Mouse (Mus musculus): ENCODE data around the gene Trim56. TPM values are rescaled to one million over a fixed set of nuclear protein-coding genes. Genes with fewer than 3 reads are reported as not detected.

Trim56 gene
- polyA plus RNA-seq, 1 experiment from 2014 or later, result 7.4 TPM

DNA sequence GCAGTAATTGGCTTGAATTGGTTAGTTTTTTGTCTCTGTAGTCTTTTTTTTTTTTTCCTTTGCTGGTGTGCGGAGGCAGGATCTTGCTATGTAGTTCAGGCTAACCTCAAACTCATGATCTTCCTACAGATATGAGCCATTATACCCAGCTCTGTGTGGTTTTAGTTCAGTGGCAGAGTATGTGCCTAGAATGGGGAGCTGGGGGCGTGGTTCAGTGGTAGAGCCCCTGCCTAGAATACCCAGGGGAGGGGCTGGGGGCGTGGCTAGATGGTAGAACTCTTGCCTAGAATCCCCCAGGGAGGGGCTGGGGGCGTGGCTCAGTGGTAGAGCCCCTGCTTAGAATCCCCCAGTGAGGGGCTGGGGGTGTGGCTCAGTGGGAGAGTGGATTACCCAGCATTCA is 47.3 kb downstream of the Trim56 start:
- DNase-seq (ENCODE audit: low spot score), result no peak
- peaks cover 13% of the 10 kb centered on the region for H3K4me1 ChIP-seq
- no peaks in the 10 kb centered on the region for H3K9me3 ChIP-seq
- 0 out of 2 replicates have a peak, but pooled peaks cover 2% of the 10 kb centered on the region for H3K36me3 ChIP-seq
- no peak overlapping the region for H3K4me3 ChIP-seq
- H3K27ac ChIP-seq, result no peak overlapping the region
- 72% methylated on average over 4 of the region's 4 CpGs for WGBS
- peaks cover 5% of the 10 kb centered on the region; the same call in 1 of the 2 replicates for H3K27me3 ChIP-seq (ENCODE audit: insufficient read depth, poor library complexity, severe bottlenecking)

DNA sequence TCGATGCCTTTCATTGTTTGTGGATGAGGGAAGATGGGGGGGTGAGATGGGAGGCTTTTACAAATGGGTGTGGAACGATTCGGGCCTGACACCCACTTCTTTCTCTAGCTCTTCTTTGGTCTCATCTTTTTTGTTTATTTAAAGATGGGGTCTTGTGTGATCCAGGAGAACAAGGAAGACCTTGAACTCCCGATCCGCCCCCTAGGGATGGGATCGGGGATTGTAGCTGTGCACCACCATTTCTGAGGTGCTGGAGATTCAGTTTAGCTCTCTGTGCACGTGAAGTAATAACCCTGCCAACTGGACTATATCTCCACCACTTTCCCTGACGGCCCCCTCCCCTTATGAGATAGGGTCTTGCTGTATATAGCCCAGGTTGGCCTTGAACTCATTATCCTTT is 50.1 kb downstream of the Trim56 start:
- DNase-seq (ENCODE audit: low spot score), result no peak
- Histone ChIP-seq H3K4me3 (no peak overlapping the region), H3K9me3 (no peaks in the 10 kb centered on the region), H3K27me3 (ENCODE audit: insufficient read depth, poor library complexity, severe bottlenecking) (peaks cover 5% of the 10 kb centered on the region; the same call in 1 of the 2 replicates), H3K27ac (no peak overlapping the region), H3K4me1 (0 out of 2 replicates have a peak, but pooled peaks cover 5% of the 10 kb centered on the region), H3K36me3 (0 out of 2 replicates have a peak, but pooled peaks cover 2% of the 10 kb centered on the region)
- WGBS, result 76% methylated on average over 8 of the region's 8 CpGs

DNA sequence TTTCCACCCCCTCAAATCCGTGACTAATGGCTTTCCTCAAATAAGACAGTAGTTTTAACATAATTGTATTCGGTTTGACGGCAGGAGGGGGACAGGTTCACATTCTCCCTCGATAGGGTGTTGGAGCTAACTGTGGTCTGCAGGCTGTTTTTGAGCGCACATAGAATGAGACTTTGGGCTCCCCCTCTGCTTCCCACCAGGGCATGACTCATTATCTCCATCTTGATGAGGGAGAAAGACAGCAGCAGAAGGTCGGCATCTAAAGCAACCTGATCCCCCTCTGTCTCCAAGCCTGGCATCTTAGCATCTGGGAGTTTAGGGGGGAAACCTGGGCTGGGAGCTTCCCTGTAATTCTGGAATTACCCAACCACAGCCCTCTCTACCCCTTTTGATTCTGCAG is 50.6 kb downstream of the Trim56 start:
- Histone ChIP-seq H3K27me3 (ENCODE audit: insufficient read depth, poor library complexity, severe bottlenecking) (peaks cover 5% of the 10 kb centered on the region; the same call in 1 of the 2 replicates), H3K9me3 (no peaks in the 10 kb centered on the region), H3K4me3 (no peak overlapping the region), H3K4me1 (0 out of 2 replicates have a peak, but pooled peaks cover 5% of the 10 kb centered on the region), H3K27ac (no peak overlapping the region), H3K36me3 (0 out of 2 replicates have a peak, but pooled peaks cover 2% of the 10 kb centered on the region)
- DNase-seq (ENCODE audit: low spot score), result no peak
- 65% methylated on average over 6 of the region's 6 CpGs for WGBS

DNA sequence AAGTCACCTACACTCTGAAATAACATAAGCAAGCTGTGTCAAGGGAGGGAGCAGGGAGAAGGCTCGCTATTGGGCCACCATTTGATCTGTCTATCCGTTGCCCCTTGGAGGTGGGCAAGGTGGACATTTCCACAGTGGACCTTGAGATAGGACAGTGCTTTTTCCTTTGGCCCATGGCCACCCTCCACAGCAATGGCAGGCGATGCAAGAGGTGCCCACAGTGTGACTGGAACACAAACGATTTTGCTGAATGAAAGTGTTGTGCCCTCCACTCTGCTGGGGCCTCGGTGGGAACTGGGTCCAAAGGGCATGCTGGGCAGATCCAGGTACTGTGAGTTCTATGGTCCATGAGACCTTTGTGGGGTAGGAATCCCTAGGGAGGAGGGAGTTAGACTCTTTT is 53.4 kb downstream of the Trim56 start:
- 0 out of 2 replicates have a peak, but pooled peaks cover 5% of the 10 kb centered on the region for H3K4me1 ChIP-seq
- 80% methylated on average over 5 of the region's 5 CpGs for WGBS
- H3K27me3 ChIP-seq (ENCODE audit: insufficient read depth, poor library complexity, severe bottlenecking), result peaks cover 5% of the 10 kb centered on the region; the same call in 1 of the 2 replicates
- no peaks in the 10 kb centered on the region for H3K9me3 ChIP-seq
- DNase-seq (ENCODE audit: low spot score), result no peak
- H3K36me3 ChIP-seq, result 0 out of 2 replicates have a peak, but pooled peaks cover 1% of the 10 kb centered on the region
- no peak overlapping the region for H3K27ac ChIP-seq
- no peak overlapping the region for H3K4me3 ChIP-seq

DNA sequence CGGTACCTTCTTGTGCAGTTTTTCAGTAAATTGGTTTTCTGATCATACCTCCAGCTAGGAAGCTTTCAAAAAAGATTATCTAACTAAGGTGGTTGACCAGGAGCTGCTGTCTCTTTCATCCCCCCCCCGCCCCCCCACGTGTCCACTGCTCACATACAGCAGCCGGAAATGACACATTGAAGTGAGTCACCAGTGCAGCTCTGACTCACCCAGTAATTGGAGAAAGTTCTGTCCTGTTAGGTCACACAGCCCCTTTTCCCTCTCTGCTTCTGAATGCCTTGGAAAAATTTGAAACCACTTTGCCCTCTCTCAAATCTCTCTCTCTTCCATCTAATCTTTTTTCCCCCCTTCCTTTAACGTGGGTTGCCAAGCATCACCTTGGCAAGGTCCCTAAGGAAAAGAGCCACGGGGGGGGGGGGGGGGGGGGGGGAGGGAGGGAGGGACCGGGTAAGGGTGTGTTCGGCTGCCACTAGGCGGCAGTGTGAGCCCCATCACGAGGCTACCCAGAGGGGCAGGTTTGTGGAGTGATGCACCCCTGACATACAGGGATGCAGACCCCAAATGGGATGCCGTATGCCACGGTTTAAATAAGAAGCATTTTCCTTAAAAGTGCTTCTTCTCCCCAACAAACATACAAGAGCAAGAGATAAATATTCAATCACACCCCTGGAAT is 54.1 kb downstream of the Trim56 start:
- no peak for DNase-seq (ENCODE audit: low spot score)
- WGBS, result 23% methylated on average over 11 of the region's 12 CpGs

More for the DNA sequence above, 54.1 kb downstream of the Trim56 start:
- no peak overlapping the region for H3K27ac ChIP-seq
- 0 out of 2 replicates have a peak, but pooled peaks cover 5% of the 10 kb centered on the region for H3K4me1 ChIP-seq
- no peak overlapping the region for H3K4me3 ChIP-seq
- H3K27me3 ChIP-seq (ENCODE audit: insufficient read depth, poor library complexity, severe bottlenecking), result peaks cover 5% of the 10 kb centered on the region; the same call in 1 of the 2 replicates
- no peaks in the 10 kb centered on the region for H3K36me3 ChIP-seq
- H3K9me3 ChIP-seq, result no peaks in the 10 kb centered on the region

Other genes with a start within 250 kb of the Trim56 start
- gene Col26a1, start 233.0 kb downstream of the Trim56 start, polyA plus RNA-seq (2016; fragmentation: Nextera tagmentation; extraction: Ambion mirVana), result 29.8 and 50.3 TPM in 2 replicates
- gene Ift22, start 208.1 kb downstream of the Trim56 start, polyA plus RNA-seq (2016; fragmentation: Nextera tagmentation; extraction: Ambion mirVana), result 42.4 and 54.5 TPM in 2 replicates
- 265 and 272 TPM in 2 replicates for gene Fis1, start 162.9 kb downstream of the Trim56 start, polyA plus RNA-seq (2016; fragmentation: Nextera tagmentation; extraction: Ambion mirVana)
- gene Cldn15, start 149.6 kb downstream of the Trim56 start, polyA plus RNA-seq (2016; fragmentation: Nextera tagmentation; extraction: Ambion mirVana), result 0.50 and 0.69 TPM in 2 replicates
- 44.4 and 50.7 TPM in 2 replicates for gene Plod3, start 129.2 kb downstream of the Trim56 start, polyA plus RNA-seq (2016; fragmentation: Nextera tagmentation; extraction: Ambion mirVana)
- 92.7 and 103 TPM in 2 replicates for gene Znhit1, start 128.2 kb downstream of the Trim56 start, polyA plus RNA-seq (2016; fragmentation: Nextera tagmentation; extraction: Ambion mirVana)
- not detected in 2 replicates for gene Vgf, start 89.8 kb downstream of the Trim56 start, polyA plus RNA-seq (2016; fragmentation: Nextera tagmentation; extraction: Ambion mirVana)
- gene Ap1s1, start 70.1 kb downstream of the Trim56 start, polyA plus RNA-seq (2016; fragmentation: Nextera tagmentation; extraction: Ambion mirVana), result 177 and 178 TPM in 2 replicates
- 0.07 and 0.51 TPM in 2 replicates for gene Serpine1, start 43.9 kb downstream of the Trim56 start, polyA plus RNA-seq (2016; fragmentation: Nextera tagmentation; extraction: Ambion mirVana)
- gene Muc3, start 33.1 kb upstream of the Trim56 start, polyA plus RNA-seq (2016; fragmentation: Nextera tagmentation; extraction: Ambion mirVana), result not detected in 2 replicates
- gene Muc3a, start 96.2 kb upstream of the Trim56 start, polyA plus RNA-seq (2016; fragmentation: Nextera tagmentation; extraction: Ambion mirVana), result 0.40 and 0.83 TPM in 2 replicates
- 10.7 and 24.1 TPM in 2 replicates for gene Ache, start 171.3 kb upstream of the Trim56 start, polyA plus RNA-seq (2016; fragmentation: Nextera tagmentation; extraction: Ambion mirVana)
- gene Ufsp1, start 178.4 kb upstream of the Trim56 start, polyA plus RNA-seq (2016; fragmentation: Nextera tagmentation; extraction: Ambion mirVana), result 11.1 and 12.3 TPM in 2 replicates
- 124 and 147 TPM in 2 replicates for gene Srrt, start 191.5 kb upstream of the Trim56 start, polyA plus RNA-seq (2016; fragmentation: Nextera tagmentation; extraction: Ambion mirVana)
- gene Trip6, start 198.2 kb upstream of the Trim56 start, polyA plus RNA-seq (2016; fragmentation: Nextera tagmentation; extraction: Ambion mirVana), result 55.6 and 62.2 TPM in 2 replicates
- gene Slc12a9, start 217.4 kb upstream of the Trim56 start, polyA plus RNA-seq (2016; fragmentation: Nextera tagmentation; extraction: Ambion mirVana), result 10.6 and 12.0 TPM in 2 replicates
- 36.4 and 42.5 TPM in 2 replicates for gene Ephb4, start 233.9 kb upstream of the Trim56 start, polyA plus RNA-seq (2016; fragmentation: Nextera tagmentation; extraction: Ambion mirVana)